ENCODE assay signal across 8 mouse cellular contexts in genomic region chr5:45494093-45494755, GRCm38 (mm10). TPM values are rescaled to one million over a fixed set of nuclear protein-coding genes. Genes with fewer than 3 reads are reported as not detected.
A peak's percentile ranks its signal among the peaks of the same experiment; 100 is the strongest.
DNase-seq lines count a peak whose midpoint lies in the region; ATAC-seq lines count a peak whose summit lies in the region.

No protein-coding gene starts in this region.

- H3K36me3 ChIP-seq in kidney, embryonic 15.5 days: peaks cover 40% of the 10 kb centered on the region
- peaks cover 6% of the 10 kb centered on the region; the same call in 1 of the 2 replicates for H3K36me3 ChIP-seq in forebrain, embryonic 14.5 days (ENCODE audit: control insufficient read depth, insufficient read depth, low read length)
- peaks cover 28% of the 10 kb centered on the region for H3K36me3 ChIP-seq in limb, embryonic 15.5 days
- no peaks in the 10 kb centered on the region for H3K36me3 ChIP-seq in neural tube, embryonic 14.5 days (ENCODE audit: control insufficient read depth, insufficient read depth, low read length)

- peak overlapping the region; percentile 83 for H3K9ac ChIP-seq in kidney, embryonic 15.5 days
- peak overlapping the region; percentile 74; the same call in 1 of the 2 replicates for H3K9ac ChIP-seq in forebrain, embryonic 14.5 days (ENCODE audit: low read length)
- peak overlapping the region; percentile 75 for H3K9ac ChIP-seq in limb, embryonic 15.5 days
- H3K9ac ChIP-seq in neural tube, embryonic 14.5 days (replicated peaks; ENCODE audit: low read depth, low read length): no peak overlapping the region

- no peaks in the 10 kb centered on the region for H3K9me3 ChIP-seq in kidney, embryonic 15.5 days (replicated peaks)
- H3K9me3 ChIP-seq in forebrain, embryonic 14.5 days (replicated peaks; ENCODE audit: control insufficient read depth, low read length): no peaks in the 10 kb centered on the region
- no peaks in the 10 kb centered on the region for H3K9me3 ChIP-seq in limb, embryonic 15.5 days
- no peaks in the 10 kb centered on the region for H3K9me3 ChIP-seq in neural tube, embryonic 14.5 days (ENCODE audit: control insufficient read depth, low read length)

- peak overlapping the region; percentile 87 for H3K4me3 ChIP-seq in kidney, embryonic 15.5 days (replicated peaks)
- peak overlapping the region; percentile 64 for H3K4me3 ChIP-seq in forebrain, embryonic 14.5 days (ENCODE audit: low read depth, low read length)
- H3K4me3 ChIP-seq in limb, embryonic 15.5 days: peak overlapping the region; percentile 64
- peak overlapping the region; percentile 51 for H3K4me3 ChIP-seq in neural tube, embryonic 14.5 days (ENCODE audit: low read depth, low read length)

- peaks cover 17% of the 10 kb centered on the region for H3K4me1 ChIP-seq in kidney, embryonic 15.5 days
- peaks cover 2% of the 10 kb centered on the region; the same call in 1 of the 2 replicates for H3K4me1 ChIP-seq in forebrain, embryonic 14.5 days (ENCODE audit: control insufficient read depth, insufficient read depth, low read length)
- peaks cover 11% of the 10 kb centered on the region for H3K4me1 ChIP-seq in limb, embryonic 15.5 days
- H3K4me1 ChIP-seq in neural tube, embryonic 14.5 days (ENCODE audit: control insufficient read depth, insufficient read depth, low read length): 0 out of 2 replicates have a peak, but pooled peaks cover 8% of the 10 kb centered on the region

- intact Hi-C loops in left cerebral cortex, postnatal 36 days (cut with DNase I): no loop called here

- no peak for DNase-seq in kidney, postnatal 4 days
- no peak for DNase-seq in forebrain, embryonic 14.5 days (ENCODE audit: low spot score)
- DNase-seq in thymus, postnatal 4 days: no peak
- no peak for DNase-seq in spleen, adult 18-20 months
- no peak for DNase-seq in left cerebral cortex, postnatal 36 days (ENCODE audit: low spot score in 2 of 2)

- peak overlapping the region; percentile 88; the same call in 1 of the 2 replicates for H3K27ac ChIP-seq in kidney, embryonic 15.5 days
- no peak overlapping the region for H3K27ac ChIP-seq in forebrain, embryonic 14.5 days (ENCODE audit: low read depth, low read length)
- no peak overlapping the region for H3K27ac ChIP-seq in limb, embryonic 15.5 days
- H3K27ac ChIP-seq in neural tube, embryonic 14.5 days (ENCODE audit: low read depth, low read length): no peak overlapping the region

- ATAC-seq in kidney, embryonic 15.5 days (replicated peaks; ENCODE audit: low FRiP score): no peak; the same call in 1 of the 2 replicates
- no peak for ATAC-seq in forebrain, embryonic 14.5 days
- no peak for ATAC-seq in limb, embryonic 15.5 days (ENCODE audit: insufficient number of reproducible peaks, low FRiP score, low TSS enrichment, low read depth)
- ATAC-seq in neural tube, embryonic 14.5 days (ENCODE audit: low read depth): no peak

- 39% methylated on average over 9 of the region's 9 CpGs for WGBS in kidney, embryonic 15.5 days
- 59% methylated on average over 9 of the region's 9 CpGs for WGBS in forebrain, embryonic 14.5 days
- 49% methylated on average over 9 of the region's 9 CpGs for WGBS in limb, embryonic 15.5 days
- 59% methylated on average over 9 of the region's 9 CpGs for WGBS in neural tube, embryonic 14.5 days

- H3K27me3 ChIP-seq in kidney, embryonic 15.5 days: no peaks in the 10 kb centered on the region
- H3K27me3 ChIP-seq in forebrain, embryonic 14.5 days (replicated peaks; ENCODE audit: control insufficient read depth, insufficient read depth, low read length): no peaks in the 10 kb centered on the region
- no peaks in the 10 kb centered on the region for H3K27me3 ChIP-seq in limb, embryonic 15.5 days
- no peaks in the 10 kb centered on the region for H3K27me3 ChIP-seq in neural tube, embryonic 14.5 days (ENCODE audit: control insufficient read depth, insufficient read depth, low read length)

- H3K4me2 ChIP-seq in kidney, embryonic 15.5 days: peak overlapping the region; percentile 78
- H3K4me2 ChIP-seq in forebrain, embryonic 14.5 days (ENCODE audit: low read length): peak overlapping the region; percentile 73
- peak overlapping the region; percentile 57 for H3K4me2 ChIP-seq in limb, embryonic 15.5 days
- peak overlapping the region; percentile 71 for H3K4me2 ChIP-seq in neural tube, embryonic 14.5 days (ENCODE audit: low read depth, low read length)

RNA-seq across cellular contexts. Expression of gene Lap3, which starts 1.1 kb away (rescaled TPM):
- polyA plus RNA-seq in kidney, embryonic 15.5 days (2015; fragmentation: Nextera tagmentation; extraction: Ambion mirVana): 102 and 105 TPM in 2 replicates
- 43.6 and 44.6 TPM in 2 replicates for polyA plus RNA-seq in forebrain, embryonic 14.5 days (2014; fragmentation: Nextera tagmentation; extraction: Ambion mirVana)
- polyA plus RNA-seq in limb, embryonic 15.5 days (2015; fragmentation: Nextera tagmentation; extraction: Ambion mirVana): 59.8 and 66.2 TPM in 2 replicates
- polyA plus RNA-seq in neural tube, embryonic 14.5 days (2014; fragmentation: Nextera tagmentation; extraction: Ambion mirVana): 31.9 and 36.4 TPM in 2 replicates
- total RNA-seq in left cerebral cortex, postnatal 36 days (2021): 10 to 100 TPM; 50.4 to 53.7 TPM

RNA-seq across cellular contexts. Expression of gene Med28, which starts 25.8 kb away (rescaled TPM):
- polyA plus RNA-seq in kidney, embryonic 15.5 days (2015; fragmentation: Nextera tagmentation; extraction: Ambion mirVana): 274 and 287 TPM in 2 replicates
- polyA plus RNA-seq in forebrain, embryonic 14.5 days (2014; fragmentation: Nextera tagmentation; extraction: Ambion mirVana): 342 and 363 TPM in 2 replicates
- polyA plus RNA-seq in limb, embryonic 15.5 days (2015; fragmentation: Nextera tagmentation; extraction: Ambion mirVana): 219 and 225 TPM in 2 replicates
- polyA plus RNA-seq in neural tube, embryonic 14.5 days (2014; fragmentation: Nextera tagmentation; extraction: Ambion mirVana): 242 and 251 TPM in 2 replicates
- 100 to 1,000 TPM in 1 of 2 experiments, 10 to 100 TPM in 1; 98.5 to 101 TPM for total RNA-seq in left cerebral cortex, postnatal 36 days (2021)

RNA-seq across cellular contexts. Expression of gene Clrn2, which starts 40.7 kb away (rescaled TPM):
- not detected in 2 replicates for polyA plus RNA-seq in kidney, embryonic 15.5 days (2015; fragmentation: Nextera tagmentation; extraction: Ambion mirVana)
- polyA plus RNA-seq in forebrain, embryonic 14.5 days (2014; fragmentation: Nextera tagmentation; extraction: Ambion mirVana): not detected in 2 replicates
- polyA plus RNA-seq in limb, embryonic 15.5 days (2015; fragmentation: Nextera tagmentation; extraction: Ambion mirVana): not detected in 2 replicates
- polyA plus RNA-seq in neural tube, embryonic 14.5 days (2014; fragmentation: Nextera tagmentation; extraction: Ambion mirVana): 0.30 TPM in 1 of 2 replicates, not detected in the other
- 1 to 10 TPM in 1 of 2 experiments, under 1 TPM in 1; 0.91 to 1.2 TPM for total RNA-seq in left cerebral cortex, postnatal 36 days (2021)

RNA-seq across cellular contexts. Expression of gene Qdpr, which starts 44.2 kb away (rescaled TPM):
- polyA plus RNA-seq in kidney, embryonic 15.5 days (2015; fragmentation: Nextera tagmentation; extraction: Ambion mirVana): 173 and 175 TPM in 2 replicates
- polyA plus RNA-seq in forebrain, embryonic 14.5 days (2014; fragmentation: Nextera tagmentation; extraction: Ambion mirVana): 90.2 and 91.3 TPM in 2 replicates
- 103 and 109 TPM in 2 replicates for polyA plus RNA-seq in limb, embryonic 15.5 days (2015; fragmentation: Nextera tagmentation; extraction: Ambion mirVana)
- polyA plus RNA-seq in neural tube, embryonic 14.5 days (2014; fragmentation: Nextera tagmentation; extraction: Ambion mirVana): 104 TPM in 2 replicates
- total RNA-seq in left cerebral cortex, postnatal 36 days (2021): 100 to 1,000 TPM; 111 to 158 TPM
